In the genomic region with DNA sequence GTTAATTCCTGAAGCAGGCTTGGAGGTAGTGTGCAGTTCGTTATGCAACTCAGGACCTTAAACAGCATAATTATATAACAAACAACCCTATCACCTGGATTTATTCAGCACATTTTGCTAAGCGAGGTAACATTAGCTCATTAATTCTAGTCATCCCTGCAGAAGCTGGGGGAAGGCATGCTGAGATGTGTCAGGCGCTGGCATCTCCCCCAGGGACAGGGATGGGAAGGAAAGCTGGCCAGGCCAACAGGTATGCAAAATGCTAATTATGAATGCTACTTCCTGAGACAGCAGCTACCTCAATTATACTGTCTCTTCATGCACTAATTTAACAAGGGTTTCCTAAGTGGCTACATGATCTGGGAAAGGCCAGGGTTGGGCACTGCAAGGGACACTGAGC, we compare ENCODE assay signal across 12 mouse cellular contexts.
"Had no signal": no experiment of that assay in that cellular context is flagged by ENCODE, and none has a peak within 500 bp of the region (broad histone marks: within the 10 kb centered on the region; RNA-seq: fewer than 3 reads in every experiment).

No protein-coding gene starts in this region.

- H3K36me3 ChIP-seq: liver, embryonic 15.5 days had no signal

- H3K9me3 ChIP-seq: limb, embryonic 10.5 days; liver, embryonic 15.5 days; midbrain, embryonic 13.5 days; neural tube, embryonic 12.5 days had no signal

- H3K4me3 ChIP-seq: left cerebral cortex, adult 2 months; limb, embryonic 10.5 days; liver, embryonic 15.5 days; midbrain, embryonic 13.5 days; neural tube, embryonic 12.5 days had no signal

- H3K27me3 ChIP-seq: liver, embryonic 15.5 days; midbrain, embryonic 13.5 days; neural tube, embryonic 12.5 days had no signal

- H3K4me2 ChIP-seq: liver, embryonic 11.5 days; liver, embryonic 15.5 days; midbrain, embryonic 13.5 days; neural tube, embryonic 12.5 days had no signal

- DNase-seq: kidney, postnatal 14 days; lung, adult 2 months; lung, postnatal 36 days; right cerebral cortex, postnatal 14 days; thymus, postnatal 36 days had no signal

- H3K4me1 ChIP-seq: liver, embryonic 15.5 days had no signal

- ATAC-seq: lung, postnatal 0 days; midbrain, embryonic 13.5 days had no signal

- H3K9ac ChIP-seq: liver, embryonic 15.5 days; midbrain, embryonic 13.5 days; neural tube, embryonic 12.5 days had no signal

- H3K27ac ChIP-seq: left cerebral cortex, adult 2 months; limb, embryonic 10.5 days; liver, embryonic 15.5 days; midbrain, embryonic 13.5 days; neural tube, embryonic 12.5 days had no signal
